Mouse (Mus musculus) gastrocnemius, postnatal 25 days (tissue): ENCODE results near the gene Macrod2. TPM values are rescaled to one million over a fixed set of nuclear protein-coding genes. Genes with fewer than 3 reads are reported as not detected.

Experiments used
- DNase-seq: peaks from one replicate; pipeline ENCODE4 v3.0.0; 2022
- total RNA-seq, 2 experiments: library from RNA; stranded (reverse); gene quantifications; 1 replicate in 1 of 2; 2 replicates in 1 of 2; pipeline ENCODE4 v1.2.3; 2021

The Macrod2 gene
- total RNA-seq, 2 experiments from 2014 or later = 12.7 to 17.0 TPM

DNA sequence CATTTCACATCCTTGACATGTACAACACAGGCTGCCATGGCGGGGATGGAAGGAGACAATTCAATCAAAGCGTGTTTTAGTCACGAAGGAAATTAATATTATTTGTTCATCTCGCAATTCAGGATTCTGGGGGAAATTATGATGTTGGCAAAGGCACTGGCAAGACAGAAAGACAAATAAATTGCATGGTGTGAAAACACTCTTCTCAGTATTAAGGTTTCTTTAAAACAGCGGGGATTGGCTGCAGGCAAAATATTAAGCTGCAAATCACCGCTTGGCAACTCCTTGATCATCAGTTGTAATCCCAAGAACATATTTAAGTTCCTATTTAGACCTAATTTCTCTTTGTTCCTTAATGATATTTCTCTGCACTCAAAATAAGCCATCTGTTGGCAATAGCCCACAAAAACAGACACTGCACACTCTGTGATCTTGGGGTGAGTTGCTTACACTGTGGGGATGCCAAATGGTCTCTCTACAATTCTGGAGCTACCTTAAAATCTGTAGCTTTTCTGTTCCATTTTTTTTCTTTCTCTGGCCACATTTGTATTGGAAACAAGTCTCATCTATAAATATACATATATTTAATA is 1466.7 kb downstream of the Macrod2 start:
- DNase-seq = no peak

DNA sequence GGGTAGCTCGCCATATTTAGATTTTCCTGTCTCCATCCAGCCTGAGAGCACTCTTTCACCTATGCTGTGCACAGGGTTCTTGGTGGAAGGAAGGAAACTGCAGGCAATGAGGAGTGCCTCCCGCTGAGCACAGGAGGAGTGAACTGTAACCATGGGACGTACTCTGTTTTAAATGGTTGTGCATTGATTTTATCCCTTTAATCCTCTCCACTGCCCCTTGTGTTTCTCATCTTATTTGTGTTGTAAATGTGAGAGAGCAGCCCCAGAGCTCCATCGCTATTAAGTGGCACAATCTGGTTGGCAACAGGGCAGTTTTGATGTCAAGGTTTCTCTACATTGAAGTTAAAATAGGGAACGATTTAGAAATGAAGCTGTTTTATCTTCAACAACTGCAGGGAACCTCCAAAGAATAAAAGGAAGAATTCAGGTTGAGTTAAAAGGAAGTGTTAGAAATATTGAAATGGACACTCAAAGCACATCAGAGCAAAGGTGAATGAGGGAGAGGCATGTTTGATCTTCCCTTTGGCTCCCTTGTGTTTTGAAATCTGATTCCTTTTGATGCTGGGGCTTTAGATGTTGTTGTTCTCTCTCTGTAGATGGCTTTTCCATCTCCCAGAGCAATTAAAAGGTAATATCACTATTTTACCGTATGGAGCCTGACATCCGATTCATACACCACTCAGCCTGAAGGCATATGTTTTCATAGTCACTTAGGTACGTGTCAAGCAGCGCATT is 1467.6 kb downstream of the Macrod2 start:
- no peak for DNase-seq

DNA sequence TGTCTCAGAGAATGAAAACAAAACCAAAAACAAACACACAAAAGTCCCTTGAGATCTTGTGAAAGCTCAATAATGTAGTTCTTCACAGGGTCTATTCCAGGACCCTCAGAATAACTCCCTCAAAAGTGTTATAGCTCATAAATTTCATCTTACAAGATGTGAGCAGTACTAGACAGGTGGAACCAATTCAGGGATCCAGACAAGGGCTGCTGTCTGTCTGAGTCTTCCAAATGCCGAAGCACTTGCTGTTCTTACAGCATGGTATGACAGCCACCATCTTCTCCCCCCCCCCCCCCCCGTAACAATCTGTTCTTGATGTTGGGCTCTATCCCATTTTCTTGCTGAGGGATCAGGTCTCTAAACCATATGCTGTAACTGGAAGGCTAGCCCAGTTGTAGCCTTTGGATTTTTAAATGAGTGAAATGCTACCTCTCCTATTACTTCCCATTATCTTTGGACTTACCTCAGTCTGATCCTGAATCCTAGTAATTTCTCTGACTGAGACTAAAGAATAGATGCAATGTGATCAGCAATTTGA is 1468.6 kb downstream of the Macrod2 start:
- no peak for DNase-seq

DNA sequence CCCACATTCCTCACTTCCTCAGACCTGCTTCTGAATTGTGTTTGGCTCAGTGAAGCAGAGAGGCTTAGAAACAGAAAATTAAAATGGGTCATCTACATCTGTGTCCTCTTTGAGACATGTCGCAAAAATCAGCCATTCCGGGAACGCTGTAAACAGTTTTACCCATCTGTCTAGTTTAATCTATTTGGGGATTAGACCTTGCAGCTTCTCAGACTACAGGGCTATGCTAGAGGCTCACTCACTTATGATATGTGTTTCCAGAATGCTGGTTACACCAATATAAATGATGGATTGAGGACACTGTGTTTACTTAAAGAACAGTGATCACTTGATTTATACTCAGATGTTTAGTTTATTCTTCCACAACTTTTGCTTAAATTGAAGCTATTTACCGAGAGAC is 1475.8 kb downstream of the Macrod2 start:
- no peak for DNase-seq

DNA sequence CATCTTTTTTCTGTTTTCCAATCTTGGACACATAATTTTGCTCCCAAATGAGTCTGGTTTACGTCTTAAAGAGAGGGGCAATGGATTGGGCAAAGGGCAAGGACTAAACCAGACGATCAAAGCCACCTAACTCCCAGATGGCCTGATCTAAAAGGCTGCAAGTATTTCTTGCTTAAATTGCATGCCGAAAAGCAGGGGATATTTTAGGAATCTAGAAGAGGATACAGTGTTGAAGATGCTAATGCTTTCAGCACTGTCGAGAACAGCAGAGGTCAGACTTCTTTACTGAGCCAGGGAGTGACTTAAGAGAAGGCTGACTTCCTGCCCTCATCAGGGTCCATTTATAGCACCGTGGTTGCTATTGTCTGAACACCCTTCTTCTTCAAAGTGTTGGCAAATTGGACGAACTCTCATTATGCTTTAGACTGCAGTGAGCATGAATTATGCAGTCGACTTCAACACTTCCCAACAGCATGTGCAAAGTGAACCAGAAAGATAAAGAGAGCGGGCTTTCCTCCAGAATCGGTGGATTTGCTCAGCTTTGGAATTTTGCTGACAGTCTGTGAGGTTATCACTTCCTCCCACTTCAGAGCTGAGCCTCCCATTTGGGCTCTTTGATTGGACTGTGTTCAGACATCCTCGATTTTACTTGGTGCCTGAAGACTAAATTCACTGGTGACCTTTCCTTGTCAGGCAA is 1481.2 kb downstream of the Macrod2 start:
- DNase-seq = no peak

DNA sequence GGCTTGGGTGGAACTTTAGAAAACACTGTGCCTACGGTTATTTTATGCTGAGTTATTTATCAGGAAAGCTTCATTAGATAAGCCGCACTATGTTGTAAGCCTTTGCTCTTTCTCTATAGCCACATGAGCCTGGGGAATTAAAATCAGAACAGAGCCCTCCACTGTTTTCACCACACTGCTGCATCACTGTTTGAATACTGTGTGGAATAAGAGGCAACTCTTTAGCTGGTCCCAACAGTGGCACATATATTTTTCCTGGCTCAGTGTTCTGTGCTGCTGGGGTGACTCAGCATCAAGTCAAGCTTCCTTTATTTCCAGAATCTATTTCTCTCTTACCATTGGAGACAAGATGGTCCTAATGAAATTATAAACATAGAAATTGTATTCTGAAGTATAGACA is 1481.8 kb downstream of the Macrod2 start:
- DNase-seq = no peak

DNA sequence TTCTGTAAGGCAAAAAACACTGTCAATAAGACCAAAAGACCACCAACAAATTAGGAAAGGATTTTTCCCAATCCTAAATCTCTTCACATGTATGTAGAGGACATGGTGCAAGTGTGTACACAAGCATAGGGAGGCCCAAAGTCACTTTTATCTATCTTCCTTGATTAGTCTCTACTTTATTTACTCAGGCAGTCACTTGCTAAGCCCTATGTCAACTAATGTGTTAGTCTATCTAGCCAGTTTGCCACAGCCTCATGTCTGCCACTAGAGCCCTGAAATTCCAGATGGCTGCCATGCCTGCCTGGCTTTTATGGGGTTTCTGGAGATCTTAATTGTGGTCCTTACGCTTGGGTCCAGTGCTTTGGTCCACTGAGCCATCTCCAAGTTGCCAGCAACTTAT is 1483.4 kb downstream of the Macrod2 start:
- DNase-seq = no peak

DNA sequence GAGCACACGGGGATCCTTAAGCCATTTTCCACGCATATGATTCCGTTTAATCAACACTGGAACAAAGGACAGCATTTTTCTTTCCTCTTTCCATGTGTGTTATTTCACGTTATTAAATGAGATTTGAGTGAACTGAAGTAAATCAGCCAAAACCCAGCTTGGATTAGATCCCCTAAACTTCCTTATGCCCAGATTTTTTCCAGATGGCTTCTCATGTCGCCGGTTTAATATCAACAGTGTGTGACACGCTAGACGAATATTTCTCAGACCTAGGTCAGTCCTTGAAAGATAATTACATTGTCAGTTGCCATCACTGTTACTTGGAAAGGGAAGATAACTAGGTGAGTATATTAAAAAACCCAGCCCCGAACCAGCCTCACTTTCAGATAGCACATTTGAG is 1484.6 kb downstream of the Macrod2 start:
- no peak for DNase-seq

DNA sequence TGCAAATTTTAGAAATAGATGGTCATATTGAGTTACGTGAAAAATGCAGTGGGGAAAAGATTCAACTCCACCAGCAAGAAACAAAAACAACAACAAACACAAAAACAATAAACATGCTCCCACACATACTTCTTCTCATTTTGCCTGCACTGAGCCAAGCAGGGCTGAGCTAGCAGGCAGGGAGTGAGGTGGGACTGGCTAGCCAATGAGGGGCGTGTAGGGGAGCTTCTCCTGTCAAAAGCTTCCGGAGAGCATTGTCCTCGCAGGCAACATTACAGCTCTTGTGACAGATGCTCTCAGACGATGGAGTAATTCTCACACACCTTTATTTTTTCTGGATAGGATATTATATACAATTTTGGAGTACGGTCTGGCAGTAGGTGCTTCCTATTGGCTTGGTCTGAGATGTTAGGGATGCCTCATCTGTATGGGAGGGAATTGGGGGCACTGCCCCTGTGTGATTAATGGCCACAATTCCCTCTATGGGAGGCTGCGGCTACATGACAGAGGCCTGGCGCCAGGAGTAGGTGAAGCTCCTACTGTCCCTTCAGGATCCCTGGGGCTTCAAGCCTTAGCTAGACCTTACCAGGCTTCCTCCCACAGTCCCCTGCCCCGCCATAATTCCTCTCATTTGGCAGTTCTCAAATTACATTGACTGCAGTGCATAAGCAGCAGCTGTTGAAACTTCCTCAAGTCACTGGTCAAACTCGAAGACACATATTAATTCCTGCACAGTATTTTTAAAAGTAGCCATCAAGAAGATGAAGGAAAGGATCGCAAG is 1491.8 kb downstream of the Macrod2 start:
- no peak for DNase-seq

DNA sequence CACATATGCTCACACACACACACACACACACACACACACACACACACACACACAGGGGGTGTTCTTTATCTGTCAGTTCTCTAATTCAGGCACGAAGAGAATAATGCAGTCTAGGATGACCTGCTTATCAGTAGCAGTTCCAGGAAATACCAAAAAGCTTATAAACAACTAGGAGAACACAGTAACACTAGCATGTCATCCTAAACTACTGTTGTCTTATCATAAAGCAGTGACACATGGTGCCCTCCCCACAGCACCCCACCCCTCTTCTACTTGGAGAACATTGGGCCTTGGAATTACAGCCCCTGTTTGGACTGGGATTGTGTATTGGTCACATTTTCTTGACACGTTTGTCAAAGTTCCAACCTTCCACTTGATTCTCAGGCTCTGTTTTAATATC is 1494.4 kb downstream of the Macrod2 start:
- DNase-seq = no peak

DNA sequence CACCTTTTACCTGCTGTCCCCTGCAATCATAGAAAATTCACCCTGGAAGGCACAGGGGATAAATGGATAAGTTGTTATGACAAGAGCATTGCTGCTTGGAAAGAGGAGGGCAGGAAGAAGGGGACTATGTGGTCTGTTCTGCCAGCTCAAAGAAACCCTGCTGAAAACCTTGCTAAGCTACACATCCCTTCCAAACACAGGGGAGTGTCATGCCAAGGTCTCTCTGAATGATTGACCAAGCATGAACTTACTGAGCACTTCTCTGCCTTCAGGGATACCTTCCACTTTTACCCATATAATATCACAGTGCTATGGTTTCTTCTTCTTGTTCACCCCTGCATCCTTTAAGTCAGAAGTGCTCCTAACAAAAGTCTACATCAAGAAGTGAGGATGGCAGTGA is 1502.8 kb downstream of the Macrod2 start:
- no peak for DNase-seq

DNA sequence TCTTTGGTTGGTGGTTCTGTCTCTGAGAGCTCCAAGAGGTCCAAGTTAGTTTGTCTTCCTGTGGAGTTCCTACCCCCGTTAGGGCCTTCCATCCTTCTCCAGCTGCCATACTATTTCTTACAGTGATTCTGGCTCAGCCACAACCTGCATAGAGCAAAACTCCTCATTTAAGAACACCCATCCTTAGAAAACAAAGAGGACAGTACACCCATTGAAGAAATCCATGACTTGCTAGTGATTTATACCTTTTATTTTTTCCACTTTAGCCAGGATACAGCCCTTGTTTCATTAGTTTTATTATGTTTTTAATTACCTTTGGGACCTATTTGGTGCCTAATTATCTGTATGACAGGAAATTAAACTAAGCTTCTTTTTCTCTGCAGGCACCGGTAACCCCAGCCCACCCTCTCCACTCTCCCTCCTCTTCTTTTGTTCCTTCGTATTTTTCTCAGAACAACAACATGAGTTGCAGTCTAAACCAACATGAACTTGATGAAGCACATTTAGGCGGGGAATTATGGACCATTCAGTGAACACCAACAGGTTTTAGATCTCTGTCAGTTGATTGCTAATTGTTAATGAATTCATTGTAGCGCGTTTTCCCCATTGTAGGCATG is 1516.8 kb downstream of the Macrod2 start:
- DNase-seq = no peak

DNA sequence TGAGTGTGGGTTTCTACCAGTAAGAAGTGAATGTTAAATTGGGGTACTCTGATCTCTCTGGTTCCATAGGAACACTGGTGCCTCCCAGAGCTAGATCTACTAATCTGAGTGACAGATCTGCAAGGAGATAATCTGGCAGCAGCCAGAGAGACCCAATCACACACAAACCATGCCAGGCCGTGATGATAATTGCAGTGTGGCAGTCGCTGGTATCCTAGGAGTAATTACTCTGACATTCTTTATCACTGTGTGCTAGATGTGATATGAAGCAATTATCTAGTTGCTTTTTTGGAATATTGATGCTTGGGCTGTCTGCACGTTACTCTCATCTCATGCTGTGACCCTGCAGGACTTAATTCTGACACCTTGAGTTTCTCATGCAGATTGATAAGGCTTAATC is 1518.4 kb downstream of the Macrod2 start:
- DNase-seq = no peak

DNA sequence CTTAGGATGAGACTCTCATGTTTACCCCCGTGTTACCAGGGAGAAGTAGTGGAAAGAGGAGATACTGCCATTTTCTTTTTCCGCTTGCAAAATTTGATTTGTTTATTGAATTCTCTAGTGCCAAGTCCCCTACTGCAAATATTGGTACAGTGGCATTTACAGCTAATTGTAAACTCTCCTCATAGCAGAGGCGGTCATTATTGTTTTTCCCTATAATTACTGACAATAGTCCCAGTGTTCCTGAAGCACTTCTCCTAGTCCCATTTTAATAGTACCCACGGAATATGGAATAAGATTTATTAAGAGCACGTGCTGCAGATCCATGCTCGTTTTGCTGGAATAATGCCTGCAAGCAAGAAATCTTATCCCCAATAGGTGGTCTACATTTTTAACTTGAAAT is 1518.8 kb downstream of the Macrod2 start:
- DNase-seq = no peak

DNA sequence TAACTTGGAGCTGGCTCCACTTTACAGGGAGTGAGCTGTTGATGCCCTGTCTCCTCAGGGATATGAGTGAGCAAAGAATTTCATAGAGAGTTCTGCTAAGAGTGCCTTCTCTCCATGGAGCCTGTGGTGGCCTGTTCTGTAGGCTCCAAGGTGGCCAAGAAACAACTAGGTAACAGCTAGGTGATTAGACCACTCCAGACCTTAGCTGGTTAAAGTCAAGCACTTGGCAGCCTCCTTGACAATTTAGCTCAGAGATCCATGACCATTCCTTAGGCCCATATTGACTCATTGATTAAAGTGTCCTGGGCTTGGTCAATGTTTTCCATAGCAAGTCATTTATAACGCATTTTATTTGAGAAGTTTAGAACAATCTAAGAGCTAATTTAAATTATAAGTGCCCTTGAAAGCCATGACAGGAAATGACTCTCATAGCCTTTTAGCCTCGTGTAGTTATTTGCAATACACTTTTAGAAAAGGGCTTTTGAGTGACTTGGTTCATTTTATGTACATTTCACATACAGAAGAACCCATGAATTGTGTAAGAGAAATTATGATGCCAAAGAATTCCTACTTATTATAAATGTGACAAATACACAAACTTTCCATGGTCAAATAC is 1525.4 kb downstream of the Macrod2 start:
- no peak for DNase-seq

DNA sequence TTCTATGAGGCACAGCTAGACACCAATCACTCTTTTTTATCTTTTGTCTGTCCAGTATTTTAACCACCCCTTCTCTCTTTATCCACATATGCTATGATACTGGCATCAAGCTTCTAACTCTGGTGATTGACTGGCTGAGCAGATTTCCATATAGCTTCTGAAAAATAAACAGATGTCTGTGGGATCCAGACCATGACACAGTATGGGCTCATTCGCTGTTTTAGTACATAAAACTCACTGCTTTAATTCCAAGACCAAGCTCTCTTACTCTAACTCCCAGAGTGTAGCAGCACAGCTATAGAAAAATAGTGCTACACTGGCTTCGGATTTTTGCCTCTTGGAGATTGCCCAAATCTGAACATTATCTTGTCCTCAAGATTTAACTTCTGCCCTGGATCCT is 1540.0 kb downstream of the Macrod2 start:
- DNase-seq = no peak

DNA sequence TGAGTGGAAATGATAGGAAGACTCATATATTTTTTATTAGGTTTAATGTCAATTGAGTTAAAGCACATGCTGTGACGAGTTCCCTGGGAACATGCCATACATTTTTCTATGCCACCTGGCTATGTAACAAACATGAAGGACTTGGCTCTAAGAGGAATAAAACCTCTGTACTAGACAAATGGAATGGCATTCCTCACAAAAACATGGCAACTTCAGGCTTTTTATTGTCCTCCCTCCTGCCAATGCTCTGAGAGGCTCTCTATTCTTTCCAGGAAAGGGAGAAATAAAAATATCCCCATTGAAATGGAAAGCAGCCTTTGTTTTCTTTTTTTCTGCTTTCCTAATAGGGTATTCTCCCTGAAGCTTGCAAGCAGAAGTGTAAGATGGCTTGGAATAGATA is 1559.7 kb downstream of the Macrod2 start:
- no peak for DNase-seq

DNA sequence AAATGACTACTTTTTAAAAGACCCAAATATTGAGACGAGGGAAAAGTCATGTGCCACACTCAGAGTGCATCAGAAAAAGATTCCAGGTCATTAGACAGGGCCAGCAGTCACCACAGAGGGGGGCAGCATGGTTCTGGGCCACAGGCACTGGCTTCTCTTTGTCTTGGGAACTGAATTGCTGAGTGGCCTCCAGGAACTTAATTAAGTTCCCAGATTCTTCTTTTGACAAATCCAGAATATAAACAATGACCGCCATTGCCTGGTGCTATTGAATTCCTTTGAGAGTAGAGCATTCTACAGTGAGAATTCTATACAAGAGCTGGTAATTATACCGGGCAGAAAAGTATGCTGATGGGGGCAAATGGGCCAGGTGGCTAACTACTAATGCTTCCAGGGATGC is 1560.1 kb downstream of the Macrod2 start:
- no peak for DNase-seq

DNA sequence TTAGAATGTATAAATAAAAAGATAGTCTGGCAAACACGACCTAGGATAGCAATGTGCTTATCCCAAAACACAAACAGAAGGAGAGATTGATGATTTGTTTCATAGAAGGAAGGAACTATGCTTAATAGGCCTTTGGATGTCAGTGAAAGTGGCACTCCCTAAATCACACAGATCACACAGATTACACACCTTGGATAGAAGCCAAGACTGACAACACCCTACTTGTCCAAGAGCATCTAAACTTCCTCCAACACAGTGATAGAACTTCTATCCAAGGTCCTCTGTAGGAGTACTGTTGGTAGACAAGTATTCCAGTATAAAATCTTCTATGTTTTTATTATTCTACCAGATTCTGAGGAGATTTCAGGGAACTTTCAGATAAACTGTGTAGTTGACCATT is 1567.8 kb downstream of the Macrod2 start:
- no peak for DNase-seq

DNA sequence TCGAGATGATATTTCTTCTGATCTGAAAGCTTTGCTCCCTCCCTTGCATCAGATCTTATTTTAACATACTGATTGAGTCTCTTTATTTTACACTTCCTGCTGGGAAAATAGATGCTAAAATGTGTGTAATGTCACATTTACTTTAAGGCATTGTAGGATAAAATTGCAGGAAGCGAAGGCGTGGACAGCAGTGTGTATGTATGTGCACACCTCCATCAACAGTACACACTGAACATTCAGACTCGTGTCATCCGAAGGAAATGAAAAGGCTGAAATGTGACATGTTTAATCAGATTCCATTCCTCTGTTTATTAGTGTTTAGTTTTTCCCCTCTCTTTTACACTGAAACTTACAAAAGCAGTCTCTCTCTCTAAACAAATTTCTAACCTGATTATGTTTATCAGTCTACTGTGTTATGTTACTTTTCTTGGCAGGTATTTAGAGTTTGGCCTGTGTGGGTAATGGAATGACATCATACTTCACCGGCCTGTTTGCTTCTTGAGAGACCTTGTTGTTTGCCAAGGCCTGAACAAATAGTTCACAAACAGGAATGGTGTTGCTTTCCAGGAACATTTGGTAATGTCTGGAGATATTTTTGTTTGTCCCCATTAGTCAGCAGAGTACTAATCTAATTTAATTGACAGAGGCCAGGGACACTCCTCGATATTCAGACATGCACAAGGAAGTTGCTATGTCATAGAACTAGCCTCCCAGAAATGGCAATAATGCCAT is 1588.7 kb downstream of the Macrod2 start:
- no peak for DNase-seq

DNA sequence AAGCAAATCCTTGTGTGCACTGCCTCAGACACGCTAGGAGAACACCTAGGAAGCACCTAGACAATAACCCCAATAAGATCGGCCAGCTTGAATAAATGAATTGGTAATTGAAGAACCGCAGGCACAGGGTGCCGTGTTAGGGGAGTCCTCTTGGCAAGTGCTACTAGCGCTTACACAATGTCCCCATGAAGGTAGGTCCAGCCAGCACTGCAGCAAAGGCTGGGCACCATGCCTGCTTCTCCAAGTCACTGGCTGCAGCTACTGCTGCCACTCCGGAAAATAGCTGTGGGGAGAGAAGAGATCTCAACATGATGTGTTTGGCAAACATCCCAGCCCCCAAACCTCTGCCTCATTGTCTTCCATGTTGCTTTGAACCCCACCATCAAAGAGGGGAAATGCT is 1603.8 kb downstream of the Macrod2 start:
- no peak for DNase-seq
